Mouse (Mus musculus): ENCODE measurements around the gene Fgd2.

DNA sequence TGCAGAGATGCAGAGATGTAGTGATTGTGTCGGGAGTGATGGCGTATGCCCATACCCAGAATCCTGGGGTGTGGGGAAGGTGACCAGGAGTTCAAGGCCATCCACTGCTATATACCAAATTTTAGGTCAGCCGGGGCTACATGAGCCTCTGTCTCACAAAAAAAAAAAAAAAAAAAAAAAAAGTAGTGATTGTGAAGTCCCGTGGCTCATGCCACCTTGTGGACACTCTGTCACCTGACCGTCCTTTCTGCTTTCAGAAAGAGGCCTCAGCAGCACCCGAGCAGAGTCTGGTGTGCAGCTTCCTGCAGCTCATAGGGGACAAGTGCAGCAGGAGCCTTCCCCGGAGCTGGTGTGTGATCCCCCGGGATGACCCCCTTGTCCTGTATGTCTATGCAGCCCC lies 17.3 kb downstream of the Fgd2 start:
- TF ChIP-seq POLR2A (IDR thresholded peaks at IDR 0.05; ENCODE audit: extremely low read depth, insufficient read depth, low read length) (no peak), CTCF (IDR thresholded peaks at IDR 0.05; ENCODE audit: low read depth, low read length) (no peak)

All from liver, adult 2 months (tissue).